8 mouse cellular contexts compared by ENCODE assay signal in the genomic region with DNA sequence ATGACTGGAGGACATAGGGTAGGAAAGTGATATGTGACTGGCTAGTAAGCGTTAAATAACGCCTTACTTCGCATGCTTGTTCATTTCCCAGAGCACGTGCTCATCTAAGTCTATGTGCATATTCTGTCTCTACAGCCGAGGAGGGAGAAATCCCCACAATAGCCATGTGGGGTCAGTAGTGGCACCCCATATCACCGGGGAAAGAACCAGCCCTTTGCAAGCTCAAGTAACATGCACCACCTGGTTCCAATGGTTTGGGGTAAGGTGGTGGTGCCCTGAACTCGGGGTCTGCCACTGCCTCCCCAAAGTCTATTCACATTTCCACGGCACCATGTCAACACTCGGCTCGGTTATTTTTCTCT.
DNase-seq lines count a peak whose midpoint lies in the region; ATAC-seq lines count a peak whose summit lies in the region.

No protein-coding gene starts in this region.

- H3K4me2 ChIP-seq in kidney, embryonic 16.5 days (replicated peaks; ENCODE audit: low read depth, low read length): no peak overlapping the region
- no peak overlapping the region for H3K4me2 ChIP-seq in embryonic facial prominence, embryonic 14.5 days (ENCODE audit: low read depth, low read length)

- H3K4me1 ChIP-seq in kidney, embryonic 16.5 days (ENCODE audit: insufficient read depth, low read length): peaks cover 16% of the 10 kb centered on the region
- H3K4me1 ChIP-seq in embryonic facial prominence, embryonic 14.5 days (ENCODE audit: control insufficient read depth, insufficient read depth, low read length): no peaks in the 10 kb centered on the region

- no peak overlapping the region for H3K9ac ChIP-seq in kidney, embryonic 16.5 days (replicated peaks; ENCODE audit: low read length)
- no peak overlapping the region for H3K9ac ChIP-seq in embryonic facial prominence, embryonic 14.5 days (ENCODE audit: low read depth, low read length)

- H3K27me3 ChIP-seq in kidney, embryonic 16.5 days (ENCODE audit: insufficient read depth, low read length): no peaks in the 10 kb centered on the region
- no peaks in the 10 kb centered on the region for H3K27me3 ChIP-seq in embryonic facial prominence, embryonic 14.5 days (replicated peaks; ENCODE audit: control insufficient read depth, insufficient read depth, low read length)

- H3K27ac ChIP-seq in kidney, embryonic 16.5 days (ENCODE audit: low read length): no peak overlapping the region
- H3K27ac ChIP-seq in embryonic facial prominence, embryonic 14.5 days (replicated peaks; ENCODE audit: low read depth, low read length): no peak overlapping the region

- H3K9me3 ChIP-seq in kidney, embryonic 16.5 days (ENCODE audit: low read length): no peaks in the 10 kb centered on the region
- H3K9me3 ChIP-seq in embryonic facial prominence, embryonic 14.5 days (ENCODE audit: control insufficient read depth, low read length): no peaks in the 10 kb centered on the region

- DNase-seq in kidney, adult 18-20 months: peak; percentile 17
- peak; percentile 49 for DNase-seq in A20 (ENCODE audit: low read depth, low spot score)
- DNase-seq in T-cell, adult 2 months (ENCODE audit: low spot score): peak; percentile 31
- DNase-seq in embryonic facial prominence, embryonic 14.5 days (ENCODE audit: low spot score): peak; percentile 30
- peak; percentile 45 for DNase-seq in lung, postnatal 36 days
- DNase-seq in spleen, adult 18-20 months: no peak
- DNase-seq in adrenal gland, adult 2 months: no peak

- WGBS in kidney, embryonic 16.5 days: 68% methylated on average over 10 of the region's 10 CpGs
- 64% methylated on average over 10 of the region's 10 CpGs for WGBS in embryonic facial prominence, embryonic 14.5 days

- H3K4me3 ChIP-seq in kidney, embryonic 16.5 days (ENCODE audit: low read length): no peak overlapping the region
- H3K4me3 ChIP-seq in embryonic facial prominence, embryonic 14.5 days (ENCODE audit: low read depth, low read length): no peak overlapping the region

- no peak for ATAC-seq in kidney, embryonic 16.5 days (ENCODE audit: low FRiP score, low TSS enrichment)
- ATAC-seq in embryonic facial prominence, embryonic 14.5 days (ENCODE audit: low read depth): no peak

- peaks cover 16% of the 10 kb centered on the region; the same call in 1 of the 2 replicates for H3K36me3 ChIP-seq in kidney, embryonic 16.5 days (ENCODE audit: insufficient read depth, low read length)
- peaks cover 17% of the 10 kb centered on the region; the same call in 1 of the 2 replicates for H3K36me3 ChIP-seq in embryonic facial prominence, embryonic 14.5 days (ENCODE audit: control insufficient read depth, insufficient read depth, low read length)

Comparison
In these comparisons a context has a peak if more than half of its experiments do, and no peak if none do; other contexts are left out.
1. DNase-seq: peak in kidney, adult 18-20 months (single experiment), A20 (single experiment), T-cell, adult 2 months (single experiment), embryonic facial prominence, embryonic 14.5 days (single experiment) and lung, postnatal 36 days (single experiment); none in spleen, adult 18-20 months (0 of 2) and adrenal gland, adult 2 months (single experiment).